Mouse (Mus musculus): Measurements from ENCODE around the gene Mettl13.

- peak; percentile 4 for TF ChIP-seq CTCF (IDR thresholded peaks at IDR 0.05; ENCODE audit: control insufficient read depth, insufficient read depth, insufficient read length)
- TF ChIP-seq MYOG (IDR thresholded peaks at IDR 0.05; ENCODE audit: control insufficient read depth, extremely low read depth, insufficient read length) = no peak
Observed at GRCm38 (mm10) chr1:162549615-162550283, 1.4 kb upstream of the Mettl13 start.
